Mouse (Mus musculus): ENCODE results near the gene Gm21970. TPM values are rescaled to one million over a fixed set of nuclear protein-coding genes. Genes with fewer than 3 reads are reported as not detected.
A peak's percentile ranks its signal among the peaks of the same experiment; 100 is the strongest.

The Gm21970 gene
- polyA plus RNA-seq, 1 experiment from 2014 or later: not detected

GRCm38 (mm10) chr16:91356760-91357525 is 34.6 kb upstream of the Gm21970 start:
- Histone ChIP-seq H3K27me3 (peaks cover 37% of the 10 kb centered on the region), H3K4me1 (no peaks in the 10 kb centered on the region), H3K9ac (replicated peaks) (no peak overlapping the region), H3K4me3 (no peak overlapping the region), H3K27ac (replicated peaks) (no peak overlapping the region), H3K36me3 (no peaks in the 10 kb centered on the region), H3K9me3 (no peaks in the 10 kb centered on the region), H3K4me2 (replicated peaks) (no peak overlapping the region)
- ATAC-seq (ENCODE audit: low FRiP score, low read depth): no peak
- 77% methylated on average over 10 of the region's 10 CpGs for WGBS

DNA sequence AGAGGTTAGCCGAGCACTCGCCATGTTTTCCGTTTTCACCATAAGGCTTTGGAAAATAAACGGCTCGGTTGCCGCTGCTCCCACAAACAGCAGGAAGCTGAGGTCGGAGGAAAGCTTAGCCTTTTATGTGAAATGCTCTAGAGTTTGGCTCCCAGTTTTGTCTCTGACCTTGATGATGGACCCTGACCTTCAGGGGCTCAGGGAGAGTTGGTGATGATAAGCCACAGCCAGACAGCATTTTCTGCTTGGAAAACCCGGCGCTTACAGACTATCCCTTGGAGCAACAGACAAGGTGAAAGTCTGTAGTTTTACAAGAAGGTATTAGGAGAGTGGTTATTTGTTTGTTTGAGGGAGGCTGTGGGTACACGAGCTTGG is 34.0 kb upstream of the Gm21970 start:
- no peak overlapping the region for H3K27ac ChIP-seq (replicated peaks)
- no peaks in the 10 kb centered on the region for H3K4me1 ChIP-seq
- ATAC-seq (ENCODE audit: low FRiP score, low read depth): no peak
- peaks cover 33% of the 10 kb centered on the region for H3K27me3 ChIP-seq
- H3K4me2 ChIP-seq (replicated peaks): no peak overlapping the region
- H3K4me3 ChIP-seq: no peak overlapping the region
- WGBS: 61% methylated on average over 10 of the region's 10 CpGs
- H3K9ac ChIP-seq (replicated peaks): no peak overlapping the region
- H3K9me3 ChIP-seq: no peaks in the 10 kb centered on the region
- no peaks in the 10 kb centered on the region for H3K36me3 ChIP-seq

- Histone ChIP-seq H3K27me3 (peaks cover 22% of the 10 kb centered on the region), H3K36me3 (no peaks in the 10 kb centered on the region), H3K27ac (replicated peaks) (no peak overlapping the region), H3K4me2 (replicated peaks) (no peak overlapping the region), H3K4me3 (no peak overlapping the region), H3K9me3 (no peaks in the 10 kb centered on the region), H3K9ac (replicated peaks) (no peak overlapping the region; the same call in 1 of the 2 replicates), H3K4me1 (no peaks in the 10 kb centered on the region)
- WGBS: 42% methylated on average over 8 of the region's 8 CpGs
- ATAC-seq (ENCODE audit: low FRiP score, low read depth): 0 out of 2 replicates have a peak, but pooled peaks have one; percentile 6
These were observed 33.0 kb upstream of the Gm21970 start for GRCm38 (mm10) chr16:91358555-91358954.

DNA sequence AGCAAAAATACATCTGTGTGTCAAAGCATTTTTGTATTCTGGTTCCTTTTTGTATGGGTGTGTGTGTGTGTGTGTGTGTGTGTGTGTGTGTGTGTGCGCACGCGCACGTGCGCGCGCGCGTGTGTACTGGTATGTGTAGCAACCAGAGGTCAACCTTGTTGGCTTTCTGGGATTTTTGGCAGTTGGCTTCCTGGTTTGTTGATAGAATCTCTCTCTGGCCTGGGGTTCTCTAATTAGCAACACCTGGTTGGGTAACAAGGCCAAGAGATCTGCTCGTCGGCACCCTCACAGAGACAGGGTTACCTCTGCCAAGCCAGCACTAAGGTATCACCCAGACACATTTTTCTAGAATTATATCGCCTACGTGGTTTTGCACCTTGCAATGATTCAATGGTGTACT is 32.0 kb upstream of the Gm21970 start:
- WGBS: 96% methylated on average over 13 of the region's 13 CpGs
- H3K4me1 ChIP-seq: no peaks in the 10 kb centered on the region
- H3K9ac ChIP-seq (replicated peaks): no peak overlapping the region
- ATAC-seq (ENCODE audit: low FRiP score, low read depth): no peak
- no peak overlapping the region for H3K4me3 ChIP-seq
- peaks cover 14% of the 10 kb centered on the region for H3K27me3 ChIP-seq
- H3K27ac ChIP-seq (replicated peaks): no peak overlapping the region
- H3K36me3 ChIP-seq: no peaks in the 10 kb centered on the region
- no peaks in the 10 kb centered on the region for H3K9me3 ChIP-seq
- no peak overlapping the region for H3K4me2 ChIP-seq (replicated peaks)

DNA sequence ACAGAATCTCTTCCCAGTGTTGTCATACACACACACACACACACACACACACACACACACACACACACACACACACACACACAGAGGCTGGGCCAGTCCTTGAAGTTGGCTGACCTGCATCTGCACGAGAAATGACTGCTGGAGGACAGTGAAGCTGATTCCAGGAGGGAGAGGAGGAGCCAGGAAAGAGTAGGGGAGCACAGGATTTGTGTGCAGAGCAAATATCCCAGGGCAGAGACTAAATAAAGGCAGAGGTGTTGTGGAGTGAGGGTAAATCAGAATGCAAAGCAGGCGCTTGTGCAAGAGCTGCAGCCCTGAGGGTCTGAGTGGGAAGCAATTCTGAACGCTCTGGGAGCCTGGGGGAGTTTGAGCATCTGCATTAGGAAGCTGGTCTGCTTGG is 31.4 kb upstream of the Gm21970 start:
- no peak overlapping the region for H3K9ac ChIP-seq (replicated peaks)
- no peak overlapping the region for H3K4me3 ChIP-seq
- H3K36me3 ChIP-seq: no peaks in the 10 kb centered on the region
- H3K4me1 ChIP-seq: no peaks in the 10 kb centered on the region
- no peaks in the 10 kb centered on the region for H3K9me3 ChIP-seq
- no peak overlapping the region for H3K4me2 ChIP-seq (replicated peaks)
- no peak overlapping the region for H3K27ac ChIP-seq (replicated peaks)
- 58% methylated on average over 3 of the region's 3 CpGs for WGBS
- ATAC-seq (ENCODE audit: low FRiP score, low read depth): no peak
- peaks cover 8% of the 10 kb centered on the region for H3K27me3 ChIP-seq

- H3K9ac ChIP-seq (replicated peaks): no peak overlapping the region
- no peaks in the 10 kb centered on the region for H3K4me1 ChIP-seq
- ATAC-seq (ENCODE audit: low FRiP score, low read depth): no peak
- H3K27ac ChIP-seq (replicated peaks): no peak overlapping the region
- H3K4me3 ChIP-seq: no peak overlapping the region
- 66% methylated on average over 2 of the region's 2 CpGs for WGBS
- H3K27me3 ChIP-seq: peaks cover 2% of the 10 kb centered on the region; the same call in 1 of the 2 replicates
- H3K36me3 ChIP-seq: no peaks in the 10 kb centered on the region
- H3K4me2 ChIP-seq (replicated peaks): no peak overlapping the region
- H3K9me3 ChIP-seq: no peaks in the 10 kb centered on the region
These were observed 29.5 kb upstream of the Gm21970 start for GRCm38 (mm10) chr16:91362006-91362405.

GRCm38 (mm10) chr16:91362616-91363272 is 28.8 kb upstream of the Gm21970 start:
- ATAC-seq (ENCODE audit: low FRiP score, low read depth): no peak
- 75% methylated on average over 12 of the region's 12 CpGs for WGBS
- Histone ChIP-seq H3K27ac (replicated peaks) (no peak overlapping the region), H3K9ac (replicated peaks) (no peak overlapping the region), H3K4me1 (no peaks in the 10 kb centered on the region), H3K27me3 (no peaks in the 10 kb centered on the region), H3K36me3 (no peaks in the 10 kb centered on the region), H3K4me3 (no peak overlapping the region), H3K9me3 (no peaks in the 10 kb centered on the region), H3K4me2 (replicated peaks) (no peak overlapping the region)

DNA sequence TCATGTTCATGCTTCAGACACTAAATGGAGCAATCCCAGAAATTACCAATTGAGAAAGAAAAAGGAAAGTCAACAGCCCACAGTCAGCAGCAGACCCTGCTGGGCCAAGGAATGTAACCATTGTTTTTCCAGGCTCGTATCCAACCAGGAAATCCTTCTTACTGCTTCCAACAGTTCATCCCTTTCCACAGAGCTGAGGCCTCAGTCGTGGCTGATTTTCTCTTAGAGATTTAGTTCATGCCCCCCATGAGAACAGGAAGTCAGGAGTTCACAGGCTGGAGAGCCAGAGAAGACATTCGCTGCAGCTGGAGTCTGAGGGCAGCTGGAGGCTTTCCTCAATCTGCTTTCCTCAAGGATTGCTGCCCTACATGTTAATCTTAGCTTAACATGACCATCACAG is 28.0 kb upstream of the Gm21970 start:
- H3K9ac ChIP-seq (replicated peaks): no peak overlapping the region
- no peak for ATAC-seq (ENCODE audit: low FRiP score, low read depth)
- H3K4me3 ChIP-seq: no peak overlapping the region
- no peak overlapping the region for H3K27ac ChIP-seq (replicated peaks)
- H3K4me2 ChIP-seq (replicated peaks): no peak overlapping the region
- 34% methylated on average over 3 of the region's 3 CpGs for WGBS
- no peaks in the 10 kb centered on the region for H3K4me1 ChIP-seq
- H3K27me3 ChIP-seq: no peaks in the 10 kb centered on the region
- H3K9me3 ChIP-seq: no peaks in the 10 kb centered on the region
- H3K36me3 ChIP-seq: no peaks in the 10 kb centered on the region

- Histone ChIP-seq H3K4me3 (no peak overlapping the region), H3K4me2 (replicated peaks) (no peak overlapping the region), H3K9me3 (no peaks in the 10 kb centered on the region), H3K27ac (replicated peaks) (no peak overlapping the region), H3K36me3 (no peaks in the 10 kb centered on the region), H3K27me3 (no peaks in the 10 kb centered on the region), H3K4me1 (no peaks in the 10 kb centered on the region), H3K9ac (replicated peaks) (no peak overlapping the region)
- no peak for ATAC-seq (ENCODE audit: low FRiP score, low read depth)
These were observed 25.0 kb upstream of the Gm21970 start for GRCm38 (mm10) chr16:91366567-91366966.

DNA sequence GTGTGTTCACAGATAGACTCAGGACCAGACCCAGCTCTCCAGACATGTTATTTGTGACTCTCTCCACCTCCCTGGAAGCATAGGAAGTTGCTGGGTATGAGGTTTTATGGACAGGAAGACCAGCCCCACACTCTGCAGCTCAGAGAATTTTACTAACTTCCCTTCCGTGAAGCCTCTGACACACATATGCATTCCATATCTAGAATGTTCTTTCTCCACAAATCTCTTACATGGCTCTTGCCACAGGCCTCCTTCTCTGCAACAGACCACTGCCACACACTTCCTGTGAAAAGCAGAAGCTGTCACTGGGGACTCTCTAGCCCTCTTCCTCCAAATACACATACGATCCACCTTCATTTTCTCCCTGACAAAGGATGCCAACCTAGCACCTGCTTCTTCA is 24.5 kb upstream of the Gm21970 start:
- Histone ChIP-seq H3K27me3 (no peaks in the 10 kb centered on the region), H3K4me2 (replicated peaks) (no peak overlapping the region), H3K36me3 (no peaks in the 10 kb centered on the region), H3K9ac (replicated peaks) (no peak overlapping the region), H3K4me3 (no peak overlapping the region), H3K4me1 (0 out of 2 replicates have a peak, but pooled peaks cover under 1% of the 10 kb centered on the region), H3K27ac (replicated peaks) (no peak overlapping the region), H3K9me3 (no peaks in the 10 kb centered on the region)
- ATAC-seq (ENCODE audit: low FRiP score, low read depth): no peak
- WGBS: 76% methylated on average over 2 of the region's 2 CpGs

GRCm38 (mm10) chr16:91372577-91373472 is 18.7 kb upstream of the Gm21970 start, which contains the start of gene Ifnar2:
Gene Ifnar2, plus strand, starts transcription at chr16:91372783.
- Histone ChIP-seq H3K9ac (replicated peaks) (peak within 1 kb of the TSS; percentile 92), H3K4me1 (peaks cover 10% of the 10 kb centered on the region), H3K4me2 (replicated peaks) (peak within 1 kb of the TSS; percentile 65), H3K27ac (replicated peaks) (peak within 1 kb of the TSS; percentile 95), H3K4me3 (peak within 1 kb of the TSS; percentile 86), H3K27me3 (no peaks in the 10 kb centered on the region), H3K9me3 (no peaks in the 10 kb centered on the region), H3K36me3 (no peaks in the 10 kb centered on the region)
- peak; percentile 93 for ATAC-seq (ENCODE audit: low FRiP score, low read depth)
- under 1% methylated on average over 62 of the region's 62 CpGs for WGBS

Data from midbrain, embryonic 12.5 days (tissue).